Comparison of ENCODE assay signal across 8 mouse cellular contexts in the genomic region with DNA sequence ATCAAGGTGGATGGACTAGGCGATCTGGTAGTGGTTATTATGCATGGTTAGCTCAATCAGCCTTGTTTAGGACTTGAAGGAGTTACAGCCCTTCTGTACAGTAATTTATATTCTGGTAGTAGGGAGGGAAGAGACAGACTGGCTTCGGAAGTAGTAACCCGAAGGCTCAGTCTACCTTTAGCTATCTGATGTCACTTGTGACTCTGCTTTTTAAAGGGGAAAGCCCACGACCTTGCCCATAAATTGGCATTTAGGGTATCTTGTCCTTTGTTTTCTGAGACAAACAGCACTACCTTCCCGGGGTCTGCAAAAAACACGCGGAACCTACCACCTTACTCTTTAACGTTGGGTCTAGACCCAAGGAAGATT. TPM values are rescaled to one million over a fixed set of nuclear protein-coding genes. Genes with fewer than 3 reads are reported as not detected.
DNase-seq lines count a peak whose midpoint lies in the region; ATAC-seq and TF ChIP-seq lines count a peak whose summit lies in the region.

No protein-coding gene starts in this region.

- H3K27ac ChIP-seq in heart, embryonic 10.5 days, result peak overlapping the region; percentile 91
- H3K27ac ChIP-seq in heart, postnatal 0 days (ENCODE audit: low read depth), result peak overlapping the region; percentile 88

- peak overlapping the region; percentile 86 for H3K9ac ChIP-seq in heart, postnatal 0 days (replicated peaks; ENCODE audit: low read depth, low read length)

- H3K9me3 ChIP-seq in heart, embryonic 10.5 days, result no peaks in the 10 kb centered on the region
- no peaks in the 10 kb centered on the region for H3K9me3 ChIP-seq in E14TG2a.4 (ENCODE audit: low read length)
- no peaks in the 10 kb centered on the region for H3K9me3 ChIP-seq in heart, postnatal 0 days (replicated peaks; ENCODE audit: control insufficient read depth, low read length)
- H3K9me3 ChIP-seq in megakaryocyte, embryonic 14.5 days, result no peaks in the 10 kb centered on the region

- intact Hi-C loops in heart, postnatal 10 days (cut with DNase I), result loop anchor here (2.0 kb wide), 1 partner anchor 17 kb away; the partner anchor contains the start of gene Oxsr1

- 6% methylated on average over 8 of the region's 8 CpGs for WGBS in heart, embryonic 10.5 days
- WGBS in heart, postnatal 0 days, result 3% methylated on average over 8 of the region's 8 CpGs

- no peak for ATAC-seq in heart, postnatal 0 days (ENCODE audit: insufficient read depth, low read depth)
- ATAC-seq in cerebellum, adult (ENCODE audit: insufficient number of reproducible peaks, low FRiP score, low TSS enrichment), result no peak

- peaks cover 25% of the 10 kb centered on the region for H3K4me1 ChIP-seq in heart, embryonic 10.5 days
- peaks cover 29% of the 10 kb centered on the region for H3K4me1 ChIP-seq in E14TG2a.4 (replicated peaks; ENCODE audit: low read depth, low read length)
- H3K4me1 ChIP-seq in heart, postnatal 0 days (ENCODE audit: control insufficient read depth, insufficient read depth), result peaks cover 14% of the 10 kb centered on the region
- H3K4me1 ChIP-seq in megakaryocyte, embryonic 14.5 days, result peaks cover 58% of the 10 kb centered on the region

- no peak for TF ChIP-seq CTCF in E14TG2a.4 (conservative IDR thresholded peaks at IDR 0.05; ENCODE audit: low read length)
- no peak for TF ChIP-seq CTCF in heart, postnatal 0 days (IDR thresholded peaks at IDR 0.05; ENCODE audit: low read depth)

- H3K36me3 ChIP-seq in heart, embryonic 10.5 days, result peaks cover 30% of the 10 kb centered on the region
- H3K36me3 ChIP-seq in E14TG2a.4 (ENCODE audit: insufficient read depth, low read length), result peaks cover 42% of the 10 kb centered on the region
- peaks cover 37% of the 10 kb centered on the region for H3K36me3 ChIP-seq in heart, postnatal 0 days (replicated peaks; ENCODE audit: control insufficient read depth, insufficient read depth, low read length)
- peaks cover 62% of the 10 kb centered on the region for H3K36me3 ChIP-seq in megakaryocyte, embryonic 14.5 days (replicated peaks; ENCODE audit: low read length)

- peak overlapping the region; percentile 80 for H3K4me3 ChIP-seq in heart, embryonic 10.5 days
- peak overlapping the region; percentile 88 for H3K4me3 ChIP-seq in E14TG2a.4 (replicated peaks; ENCODE audit: low read length)
- peak overlapping the region; percentile 89 for H3K4me3 ChIP-seq in heart, postnatal 0 days (ENCODE audit: low read depth, low read length)
- peak overlapping the region; percentile 96 for H3K4me3 ChIP-seq in megakaryocyte, embryonic 14.5 days (replicated peaks)

- TF ChIP-seq EP300 in heart, postnatal 0 days (IDR thresholded peaks at IDR 0.05; ENCODE audit: low read depth), result no peak

- H3K27me3 ChIP-seq in heart, embryonic 10.5 days (ENCODE audit: insufficient read depth, poor library complexity, severe bottlenecking), result peaks cover 25% of the 10 kb centered on the region
- H3K27me3 ChIP-seq in E14TG2a.4 (ENCODE audit: insufficient read depth, low read length), result peaks cover 22% of the 10 kb centered on the region
- H3K27me3 ChIP-seq in heart, postnatal 0 days (ENCODE audit: control insufficient read depth, insufficient read depth, low read length), result no peaks in the 10 kb centered on the region
- H3K27me3 ChIP-seq in megakaryocyte, embryonic 14.5 days (replicated peaks), result no peaks in the 10 kb centered on the region

- DNase-seq in heart, embryonic 10.5 days (ENCODE audit: low spot score), result no peak
- DNase-seq in heart, postnatal 10 days, result no peak
- DNase-seq in heart, postnatal 0 days (ENCODE audit: low spot score), result no peak
- no peak for DNase-seq in embryo, embryonic 10 days (ENCODE audit: low spot score)
- no peak for DNase-seq in frontal cortex, postnatal 14 days (ENCODE audit: low spot score in 2 of 2)

- H3K4me2 ChIP-seq in heart, postnatal 0 days (ENCODE audit: low read depth, low read length), result peak overlapping the region; percentile 84

RNA-seq across cellular contexts. Expression of gene Acaa1a, which starts 0.7 kb away (rescaled TPM):
- polyA plus RNA-seq in heart, embryonic 10.5 days (2016; fragmentation: Nextera tagmentation; extraction: Ambion mirVana), result 86.5 and 91.8 TPM in 2 replicates
- total RNA-seq in heart, postnatal 10 days (2021), result 10 to 100 TPM; 78.6 to 80.0 TPM
- total RNA-seq in heart, postnatal 0 days (2014; rRNA removed; ENCODE audit: low replicate concordance), result 179 and 206 TPM in 2 replicates
- polyA plus RNA-seq in heart, postnatal 0 days (2015; fragmentation: Nextera tagmentation; extraction: Ambion mirVana), result 89.1 and 89.8 TPM in 2 replicates
- 77.2 and 206 TPM in 2 replicates for polyA plus RNA-seq in megakaryocyte, embryonic 14.5 days (2012; ENCODE audit: insufficient read depth, low replicate concordance)

RNA-seq across cellular contexts. Expression of gene Myd88, which starts 1.0 kb away (rescaled TPM):
- 11.4 and 11.6 TPM in 2 replicates for polyA plus RNA-seq in heart, embryonic 10.5 days (2016; fragmentation: Nextera tagmentation; extraction: Ambion mirVana)
- total RNA-seq in heart, postnatal 10 days (2021), result 10 to 100 TPM; 16.1 to 20.8 TPM
- total RNA-seq in heart, postnatal 0 days (2014; rRNA removed; ENCODE audit: low replicate concordance), result 9.7 and 14.3 TPM in 2 replicates
- polyA plus RNA-seq in heart, postnatal 0 days (2015; fragmentation: Nextera tagmentation; extraction: Ambion mirVana), result 15.8 and 17.0 TPM in 2 replicates
- 17.6 and 38.2 TPM in 2 replicates for polyA plus RNA-seq in megakaryocyte, embryonic 14.5 days (2012; ENCODE audit: insufficient read depth, low replicate concordance)

RNA-seq across cellular contexts. Expression of gene Xylb, which starts 17.0 kb away (rescaled TPM):
- 2.0 and 5.5 TPM in 2 replicates for polyA plus RNA-seq in heart, embryonic 10.5 days (2016; fragmentation: Nextera tagmentation; extraction: Ambion mirVana)
- total RNA-seq in heart, postnatal 10 days (2021), result under 1 TPM; 0.52 to 0.57 TPM
- 0.04 and 0.12 TPM in 2 replicates for total RNA-seq in heart, postnatal 0 days (2014; rRNA removed; ENCODE audit: low replicate concordance)
- polyA plus RNA-seq in heart, postnatal 0 days (2015; fragmentation: Nextera tagmentation; extraction: Ambion mirVana), result 0.26 and 0.46 TPM in 2 replicates
- 0.09 and 0.70 TPM in 2 replicates for polyA plus RNA-seq in megakaryocyte, embryonic 14.5 days (2012; ENCODE audit: insufficient read depth, low replicate concordance)

RNA-seq across cellular contexts. Expression of gene Oxsr1, which starts 18.0 kb away (rescaled TPM):
- 12.0 and 13.6 TPM in 2 replicates for polyA plus RNA-seq in heart, embryonic 10.5 days (2016; fragmentation: Nextera tagmentation; extraction: Ambion mirVana)
- 10 to 100 TPM; 37.6 to 37.9 TPM for total RNA-seq in heart, postnatal 10 days (2021)
- total RNA-seq in heart, postnatal 0 days (2014; rRNA removed; ENCODE audit: low replicate concordance), result 28.1 and 28.8 TPM in 2 replicates
- 6.4 and 6.7 TPM in 2 replicates for polyA plus RNA-seq in heart, postnatal 0 days (2015; fragmentation: Nextera tagmentation; extraction: Ambion mirVana)
- polyA plus RNA-seq in megakaryocyte, embryonic 14.5 days (2012; ENCODE audit: insufficient read depth, low replicate concordance), result 5.3 and 8.2 TPM in 2 replicates

RNA-seq across cellular contexts. Expression of gene Slc22a14, which starts 25.2 kb away (rescaled TPM):
- not detected in 2 replicates for polyA plus RNA-seq in heart, embryonic 10.5 days (2016; fragmentation: Nextera tagmentation; extraction: Ambion mirVana)
- total RNA-seq in heart, postnatal 10 days (2021), result under 1 TPM in 1 of 2 experiments, not detected in 1; 0.32 TPM
- total RNA-seq in heart, postnatal 0 days (2014; rRNA removed; ENCODE audit: low replicate concordance), result 0.19 TPM in 1 of 2 replicates, not detected in the other
- 0.08 and 0.11 TPM in 2 replicates for polyA plus RNA-seq in heart, postnatal 0 days (2015; fragmentation: Nextera tagmentation; extraction: Ambion mirVana)
- polyA plus RNA-seq in megakaryocyte, embryonic 14.5 days (2012; ENCODE audit: insufficient read depth, low replicate concordance), result not detected in 2 replicates
